Mouse (Mus musculus) telencephalon, adult 2 months (tissue): ENCODE results near the gene Vamp8.

Experiments
- DNase-seq: peaks from one replicate; pipeline ENCODE4 v3.0.0-alpha.2; 2011; ENCODE audit warnings: low read depth, low spot score

Vamp8 gene

GRCm38 (mm10) chr6:72389941-72390771 is at the start of gene Vamp8:
TSS of gene Vamp8 (minus strand) at chr6:72390703.
- no peak for DNase-seq

- peak; percentile 97 for DNase-seq
Measured at GRCm38 (mm10) chr6:72439355-72440185, 49.1 kb upstream of the Vamp8 start, which contains the start of gene Mat2a. TSS of gene Mat2a (minus strand) at chr6:72439558.

- peak; percentile 88 for DNase-seq
Measured at GRCm38 (mm10) chr6:72438862-72439354, 48.4 kb upstream of the Vamp8 start.

GRCm38 (mm10) chr6:72438226-72438625 is 47.7 kb upstream of the Vamp8 start:
- no peak for DNase-seq

GRCm38 (mm10) chr6:72432153-72432552 is 41.6 kb upstream of the Vamp8 start:
- peak; percentile 32 for DNase-seq

GRCm38 (mm10) chr6:72430989-72431921 is 40.8 kb upstream of the Vamp8 start:
- DNase-seq: peak; percentile 78

- DNase-seq: no peak
Measured at GRCm38 (mm10) chr6:72429061-72429842, 38.7 kb upstream of the Vamp8 start.

GRCm38 (mm10) chr6:72428036-72428435 is 37.5 kb upstream of the Vamp8 start:
- peak; percentile 40 for DNase-seq

- no peak for DNase-seq
Measured at GRCm38 (mm10) chr6:72425646-72426045, 35.1 kb upstream of the Vamp8 start.

- no peak for DNase-seq
Measured at GRCm38 (mm10) chr6:72420901-72421300, 30.4 kb upstream of the Vamp8 start.

GRCm38 (mm10) chr6:72419806-72420205 is 29.3 kb upstream of the Vamp8 start:
- DNase-seq: no peak

GRCm38 (mm10) chr6:72418279-72418678 is 27.8 kb upstream of the Vamp8 start:
- DNase-seq: no peak

GRCm38 (mm10) chr6:72415964-72416772 is 25.7 kb upstream of the Vamp8 start:
- no peak for DNase-seq

- DNase-seq: no peak
Measured at GRCm38 (mm10) chr6:72415181-72415580, 24.7 kb upstream of the Vamp8 start.

- DNase-seq: peak; percentile 85
Measured at GRCm38 (mm10) chr6:72414076-72414756, 23.7 kb upstream of the Vamp8 start, which contains the start of gene Ggcx. TSS of gene Ggcx (plus strand) at chr6:72414308.

GRCm38 (mm10) chr6:72410518-72410917 is 20.0 kb upstream of the Vamp8 start:
- DNase-seq: no peak

- DNase-seq: no peak
Measured at GRCm38 (mm10) chr6:72410003-72410402, 19.5 kb upstream of the Vamp8 start.

- peak; percentile 65 for DNase-seq
Measured at GRCm38 (mm10) chr6:72409567-72409966, 19.1 kb upstream of the Vamp8 start.

- DNase-seq: peak; percentile 87
Measured at GRCm38 (mm10) chr6:72407119-72407518, 16.6 kb upstream of the Vamp8 start.
